Mouse (Mus musculus) C2C12 (cell line): ENCODE data around the gene Hist1h2br.
"Not testable (repeated sequence)": the region's sequence is repeated elsewhere in the genome, so short reads cannot be mapped to it uniquely, and the experiment has no call there.

Experiments used
- CEBPB ChIP-seq: IDR thresholded peaks from one replicate; pipeline ENCODE4 v1.6.1; 2011; ENCODE audit warnings: low read depth, mild to moderate bottlenecking, control low read depth, moderate library complexity
- CTCF ChIP-seq: IDR thresholded peaks from one replicate; pipeline ENCODE4 v1.5.1; 2011; ENCODE audit not compliant: control insufficient read depth, insufficient read depth, insufficient read length
- FOSL1 ChIP-seq: IDR thresholded peaks from one replicate; pipeline ENCODE4 v1.8.0; 2011; ENCODE audit warnings: mild to moderate bottlenecking, low read length; ENCODE audit not compliant: poor library complexity, insufficient read depth, severe bottlenecking
- MAX ChIP-seq: IDR thresholded peaks from one replicate; pipeline ENCODE4 v1.6.1; 2011; ENCODE audit warnings: mild to moderate bottlenecking, control low read depth
- MYOG ChIP-seq: IDR thresholded peaks from one replicate; pipeline ENCODE4 v1.6.1; 2011; ENCODE audit not compliant: control insufficient read depth, insufficient read length; ENCODE audit errors: extremely low read depth

DNA sequence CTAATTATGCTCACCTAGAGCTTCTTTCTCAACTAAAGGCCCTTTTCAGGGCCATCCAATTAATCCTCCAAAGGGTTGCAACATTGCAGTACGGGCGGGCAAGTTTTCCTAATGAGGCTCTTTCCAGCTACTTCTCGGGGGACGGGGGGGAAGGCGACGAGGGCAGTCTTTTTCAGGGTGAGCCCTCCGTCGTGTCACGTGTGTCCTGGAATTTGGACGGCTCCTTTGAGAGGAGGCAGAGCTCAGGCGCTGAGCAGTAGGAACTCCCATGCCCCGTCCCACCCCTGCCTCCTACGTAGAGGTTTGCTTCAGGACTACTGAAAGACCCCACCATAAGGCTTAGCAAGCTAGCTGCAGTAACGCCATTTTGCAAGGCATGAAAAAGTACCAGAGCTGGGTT, 21.5 kb upstream of the Hist1h2br start:
- not testable (repeated sequence) for TF ChIP-seq CTCF, FOSL1, CEBPB, MAX, MYOG
